Mouse (Mus musculus) right cerebral cortex, adult 2 months (tissue): ENCODE results near the gene Nadk2.

Source experiments
- DNase-seq, 2 experiments: peaks; one replicate each; pipeline ENCODE4 v3.0.0; 2021 to 2022; ENCODE audit warnings: low spot score in 2 of 2

Nadk2 gene

DNA sequence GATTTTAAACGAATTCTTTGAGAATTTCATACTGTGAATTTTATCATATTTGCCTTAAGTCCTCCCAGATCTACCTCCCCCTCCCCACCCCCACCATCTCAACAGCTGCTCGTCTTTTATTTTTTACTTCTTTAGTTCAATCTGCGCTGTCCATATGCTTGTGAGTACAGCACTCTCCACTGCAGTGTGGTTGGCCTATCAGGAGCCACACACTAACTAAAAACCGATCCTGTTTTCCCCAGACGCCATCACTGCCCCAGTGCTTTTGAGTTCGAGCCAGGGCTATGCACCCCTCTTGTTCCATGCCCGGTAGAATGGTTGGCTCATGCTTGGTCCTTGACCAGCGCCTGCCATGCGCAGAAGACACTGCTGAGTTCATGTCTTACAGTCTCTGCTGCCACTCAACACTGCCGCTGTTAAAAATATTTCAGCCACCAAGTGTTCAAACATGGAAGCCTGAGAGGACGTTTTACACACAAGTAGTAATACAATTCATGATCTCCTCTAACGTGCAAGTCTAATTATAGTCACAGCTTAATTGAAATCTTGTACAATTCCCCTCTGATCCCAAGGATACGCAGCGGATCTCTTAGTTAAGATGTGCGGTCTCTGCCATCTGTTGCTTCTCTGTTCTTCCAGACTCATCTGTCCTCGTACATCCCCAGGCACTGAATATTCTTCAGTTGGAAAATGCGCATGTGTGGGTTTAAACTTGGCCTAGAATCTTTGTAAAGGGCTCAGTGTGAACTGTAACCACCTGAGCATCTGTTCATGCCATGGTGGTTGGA is 17.0 kb downstream of the Nadk2 start:
- no peak for DNase-seq

- no peak for DNase-seq
Observed at GRCm38 (mm10) chr15:9088683-9089072, 17.6 kb downstream of the Nadk2 start.

- no peak for DNase-seq
Observed at GRCm38 (mm10) chr15:9089136-9089720, 18.2 kb downstream of the Nadk2 start.

DNA sequence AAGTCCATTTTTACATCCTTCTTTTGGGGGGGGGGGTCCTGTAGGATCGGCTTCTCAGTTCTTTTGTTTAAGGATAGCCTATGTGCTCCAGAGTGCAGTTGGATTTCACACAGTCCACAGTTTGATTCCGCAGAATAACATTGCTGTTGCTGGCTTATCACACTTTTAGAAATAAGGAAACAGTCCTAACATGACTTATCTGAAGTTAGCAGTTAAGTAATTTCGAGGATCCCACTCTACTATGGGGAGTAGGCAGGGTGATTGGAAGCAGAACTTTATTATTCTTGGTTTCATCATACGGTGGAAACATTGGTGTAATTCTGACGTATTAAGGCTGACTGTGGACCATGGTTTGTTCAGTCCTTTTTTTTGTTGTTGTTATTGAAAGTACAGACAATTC is 19.6 kb downstream of the Nadk2 start:
- no peak for DNase-seq

DNA sequence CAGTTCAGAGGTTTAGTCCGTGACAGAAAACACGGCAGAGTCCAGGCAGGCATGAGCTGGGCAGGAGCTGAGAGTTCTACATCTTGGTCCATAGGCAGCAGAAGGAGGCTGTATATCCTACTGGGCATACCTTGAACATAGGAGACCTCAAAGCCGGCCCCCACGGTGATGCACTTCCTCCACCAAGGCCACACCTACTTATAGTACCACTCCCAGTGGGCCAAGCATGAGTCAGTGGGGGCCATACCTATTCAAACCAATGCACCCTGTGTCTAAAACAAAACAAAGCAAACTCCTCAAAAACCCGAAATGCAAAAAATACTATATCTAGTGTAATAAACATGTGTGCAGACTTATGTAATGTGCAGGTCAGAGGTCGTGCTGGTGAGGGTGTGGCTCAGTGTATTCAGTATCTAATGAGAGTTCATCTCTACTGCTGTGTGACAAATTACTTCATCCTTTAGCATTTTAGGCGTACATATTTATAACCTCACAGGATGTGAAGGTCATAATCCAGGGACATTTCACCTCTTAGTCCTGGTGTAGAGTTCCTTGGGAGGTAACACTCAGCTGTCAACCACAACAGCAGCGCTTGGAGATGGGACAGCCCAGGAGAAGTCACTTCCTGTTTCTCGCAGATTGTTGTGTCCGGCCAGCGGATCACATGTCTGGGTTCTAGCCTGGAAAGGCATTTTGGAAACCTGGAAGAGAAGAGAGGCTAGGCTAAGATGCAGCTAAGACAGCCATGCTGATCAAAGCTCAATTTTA is 22.7 kb downstream of the Nadk2 start:
- DNase-seq = no peak

- peak; percentile 52 to 67 for DNase-seq
Observed at GRCm38 (mm10) chr15:9094366-9094750, 23.3 kb downstream of the Nadk2 start.

DNA sequence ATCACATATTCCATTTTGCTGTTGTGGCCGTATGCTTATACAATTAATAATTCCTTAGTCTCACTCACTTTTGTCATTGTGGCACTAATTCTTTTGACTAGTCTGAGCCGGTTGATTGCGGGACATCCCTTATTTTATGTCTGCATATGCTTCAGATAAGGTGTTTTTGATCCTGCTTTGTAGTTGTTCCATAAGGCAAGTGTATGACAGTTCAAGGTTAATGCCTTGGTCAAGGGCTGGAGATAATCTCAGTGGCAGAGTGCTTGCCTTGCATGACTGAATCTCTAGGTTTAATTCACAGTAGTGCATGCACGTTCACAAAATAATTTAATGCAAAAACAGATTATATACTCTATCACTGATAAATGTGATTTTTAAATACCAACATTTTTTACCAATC is 25.8 kb downstream of the Nadk2 start:
- no peak for DNase-seq

DNA sequence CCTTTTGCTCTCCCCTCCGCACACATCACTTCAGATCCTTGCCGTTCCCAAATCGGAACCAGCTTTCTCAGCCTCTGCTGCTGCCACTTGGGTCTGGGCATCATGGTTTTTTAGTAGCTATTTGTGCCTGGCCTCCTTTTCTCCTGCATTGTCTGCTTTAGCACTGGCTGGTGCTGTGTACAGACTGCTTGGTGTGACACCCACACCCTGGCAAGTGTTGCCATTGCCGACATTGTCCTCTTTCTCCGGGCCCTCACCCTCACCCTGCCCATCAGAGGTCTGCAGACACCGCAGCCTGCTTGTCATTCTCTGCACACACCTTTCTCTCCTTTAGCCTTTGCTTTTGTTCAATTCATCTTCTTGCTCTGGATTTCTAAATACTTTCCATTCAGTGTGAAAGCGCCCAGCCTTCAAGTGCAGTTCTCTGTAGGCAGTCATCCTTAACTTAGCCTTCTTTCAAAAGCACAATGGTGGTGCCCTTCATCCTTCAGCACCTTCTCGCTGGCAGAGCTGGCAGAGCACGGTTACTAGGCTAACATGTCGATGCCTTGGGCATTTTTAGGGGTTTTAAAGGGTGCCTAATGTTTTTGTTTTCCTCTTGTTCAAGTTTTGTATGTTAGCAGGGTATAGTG is 29.5 kb downstream of the Nadk2 start:
- DNase-seq = no peak

GRCm38 (mm10) chr15:9106303-9107074 is 35.4 kb downstream of the Nadk2 start:
- no peak for DNase-seq

- no peak for DNase-seq
Observed at GRCm38 (mm10) chr15:9110526-9111347, 39.7 kb downstream of the Nadk2 start.

DNA sequence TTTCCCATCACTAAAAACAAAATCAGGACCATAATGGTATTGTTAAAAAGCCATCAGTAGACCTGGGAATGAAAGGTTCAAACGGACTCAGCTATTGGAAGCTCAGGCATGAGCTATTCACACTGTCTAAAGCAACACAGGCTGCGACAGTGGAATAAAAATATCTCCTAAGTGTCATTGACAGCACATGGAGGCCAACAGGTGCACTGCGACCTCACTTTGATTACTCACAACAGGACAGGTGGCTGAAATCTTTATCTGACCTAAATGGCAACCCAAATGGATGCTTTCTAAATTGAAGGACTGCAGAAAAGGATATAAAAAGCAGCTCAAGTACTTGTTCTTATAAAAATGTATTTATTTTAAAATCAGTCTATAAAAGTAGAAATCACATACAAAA is 40.6 kb downstream of the Nadk2 start:
- DNase-seq = no peak

DNA sequence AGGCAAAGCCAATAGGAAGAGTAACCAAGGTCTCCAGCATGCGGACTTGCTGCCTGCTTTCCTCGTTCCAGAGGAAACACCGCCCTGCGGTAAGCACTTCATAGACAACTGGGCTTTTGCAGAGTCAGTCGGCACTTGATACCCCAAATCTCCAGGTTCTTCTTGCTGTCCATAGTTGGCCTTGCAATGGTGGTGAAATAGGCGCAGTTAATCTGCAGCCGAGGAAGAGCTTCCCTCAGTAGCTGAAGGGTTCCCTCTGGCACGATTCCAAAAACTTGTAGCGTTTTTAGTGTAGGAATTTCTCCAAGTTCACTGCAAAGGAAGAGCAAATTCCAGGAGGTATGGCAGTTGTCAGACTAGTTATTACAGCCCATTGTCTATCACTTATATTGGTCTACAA is 42.5 kb downstream of the Nadk2 start:
- DNase-seq = no peak

DNA sequence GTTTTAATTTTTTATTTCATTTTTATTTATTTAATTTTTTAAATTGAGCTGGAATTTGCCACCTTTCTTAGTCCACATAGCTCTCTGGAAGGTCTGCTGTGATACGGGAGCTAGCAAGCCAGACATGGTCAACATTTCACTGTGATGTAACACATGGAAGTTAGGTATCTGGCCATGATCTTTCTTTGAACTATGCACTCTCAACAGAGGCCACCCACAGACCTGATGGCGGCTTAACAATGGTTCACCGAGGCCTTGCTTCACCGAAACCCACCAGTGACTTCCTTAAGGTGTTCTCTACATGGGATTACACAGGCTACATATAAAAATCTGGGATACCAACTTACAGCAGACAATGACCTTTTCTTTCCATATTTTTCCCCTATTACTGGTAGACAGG is 43.1 kb downstream of the Nadk2 start:
- no peak for DNase-seq

DNA sequence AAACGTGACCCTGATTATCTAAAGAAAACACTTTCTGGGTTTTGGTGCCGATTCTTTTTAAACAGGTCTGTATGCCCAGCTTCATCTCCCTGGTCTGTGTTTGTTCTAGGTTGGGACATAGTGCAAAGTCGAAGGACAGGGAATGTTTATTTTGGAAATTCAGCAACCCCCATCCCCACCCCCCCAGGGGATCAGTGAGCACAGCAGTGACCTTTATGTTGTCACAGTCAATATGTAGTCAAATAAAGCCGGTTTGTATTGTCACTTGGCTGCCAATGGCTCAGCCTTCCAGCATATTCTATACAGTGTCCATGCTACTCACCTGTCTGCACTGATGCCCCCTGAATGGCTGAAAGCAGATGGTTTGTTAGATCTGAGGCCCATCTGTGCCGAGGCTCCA is 43.5 kb downstream of the Nadk2 start:
- DNase-seq = no peak

GRCm38 (mm10) chr15:9118852-9119251 is 47.8 kb downstream of the Nadk2 start:
- DNase-seq = no peak

GRCm38 (mm10) chr15:9120081-9120480 is 49.0 kb downstream of the Nadk2 start:
- peak; percentile 58 to 59 for DNase-seq

DNA sequence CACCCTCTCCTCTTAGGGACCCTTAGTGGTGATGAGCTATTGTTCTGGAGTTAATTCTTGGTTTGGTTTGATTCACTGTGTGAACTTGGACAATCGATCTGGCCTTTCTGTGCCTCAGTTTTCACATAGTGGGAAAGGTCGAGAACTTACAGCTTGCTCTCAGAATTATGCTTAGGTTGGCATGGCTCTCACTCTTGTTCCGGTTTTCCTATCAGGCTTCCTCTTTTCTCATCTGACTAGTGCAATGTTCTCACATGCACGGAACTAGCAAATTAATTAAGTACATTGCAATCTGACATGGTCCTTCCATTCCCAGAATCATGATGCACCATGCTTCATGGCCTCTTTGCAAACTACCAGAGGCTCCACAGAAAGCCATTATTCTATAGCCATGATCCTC is 51.9 kb downstream of the Nadk2 start:
- no peak for DNase-seq

DNA sequence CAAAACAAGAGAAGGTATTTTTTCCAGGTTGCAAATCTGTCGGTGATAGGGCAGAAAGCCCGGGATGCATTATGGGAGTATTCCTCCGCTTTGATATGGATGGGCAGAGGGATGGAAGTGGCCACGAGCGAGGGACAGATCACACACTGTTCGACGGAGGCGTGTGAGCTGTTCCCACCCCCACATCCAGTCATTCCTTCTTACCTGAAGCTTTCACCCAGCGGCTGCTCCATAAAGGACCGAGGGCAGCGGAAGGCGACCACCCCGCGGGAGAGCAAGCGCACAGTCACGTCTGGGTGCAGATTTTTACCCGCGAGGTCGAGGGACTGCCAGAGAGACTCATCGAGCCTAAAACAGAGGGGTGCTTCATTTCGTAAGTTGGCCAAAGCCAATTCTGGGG is 53.8 kb downstream of the Nadk2 start:
- no peak for DNase-seq

GRCm38 (mm10) chr15:9127051-9127791 is 56.2 kb downstream of the Nadk2 start:
- no peak for DNase-seq
